Mouse (Mus musculus) CH12.LX (cell line): ENCODE results near the gene Coa7. TPM values are rescaled to one million over a fixed set of nuclear protein-coding genes. Genes with fewer than 3 reads are reported as not detected.

Experiments
- DNase-seq: peaks from one replicate; pipeline ENCODE4 v3.0.0-alpha.2; 2013; ENCODE audit errors: extremely low read depth
- H3K27ac ChIP-seq: 2 replicates; pipeline ENCODE4 v1.5.1; 2012; ENCODE audit warnings: low read depth, mild to moderate bottlenecking, control low read depth, moderate library complexity; ENCODE audit not compliant: insufficient read depth
- H3K27me3 ChIP-seq: replicated peaks from 2 replicates; pipeline ENCODE3; 2012; ENCODE audit warnings: inconsistent platforms
- H3K36me3 ChIP-seq, 2 experiments: replicated peaks in 1 of 2; 2 replicates each; pipeline versions ENCODE3 to v1.6.1; 2012; ENCODE audit warnings: inconsistent platforms in 1 of 2, low read length in 1 of 2, mild to moderate bottlenecking in 1 of 2, mixed read lengths in 1 of 2, moderate library complexity in 1 of 2; ENCODE audit not compliant: control insufficient read depth in 1 of 2, insufficient read depth in 1 of 2
- H3K4me1 ChIP-seq, 2 experiments: 2 replicates each; pipeline ENCODE4 v1.6.1; 2012; ENCODE audit warnings: inconsistent platforms in 1 of 2, moderate library complexity in 1 of 2; ENCODE audit not compliant: insufficient read depth in 2 of 2, control insufficient read depth in 1 of 2
- H3K4me2 ChIP-seq: 2 replicates; pipeline ENCODE4 v1.6.1; 2012; ENCODE audit warnings: low read depth, mild to moderate bottlenecking, control low read depth; ENCODE audit not compliant: poor library complexity, insufficient read depth, severe bottlenecking
- H3K4me3 ChIP-seq, 3 experiments: fragments of 150-350 bp in 1 of 3; sonication (generic) in 1 of 3; replicated peaks in 1 of 3; 2 replicates each; pipeline versions ENCODE3 to v1.5.1; 2011 to 2012; ENCODE audit warnings: low read depth in 2 of 3, low read length in 2 of 3, mild to moderate bottlenecking in 2 of 3, moderate library complexity in 2 of 3, control low read depth in 1 of 3, improper control_type of control experiment in 1 of 3, inconsistent platforms in 1 of 3, mixed read lengths in 1 of 3; ENCODE audit not compliant: poor library complexity in 1 of 3
- H3K79me2 ChIP-seq: replicated peaks from 2 replicates; pipeline ENCODE4 v1.6.1; 2012; ENCODE audit warnings: mild to moderate bottlenecking, moderate library complexity; ENCODE audit not compliant: control insufficient read depth, poor library complexity, insufficient read depth, severe bottlenecking; ENCODE audit errors: extremely low read depth
- H3K9ac ChIP-seq: 2 replicates; pipeline ENCODE4 v1.6.1; 2012; ENCODE audit warnings: low read depth, mild to moderate bottlenecking, control low read depth, moderate library complexity; ENCODE audit not compliant: insufficient read depth
- H3K9me3 ChIP-seq: replicated peaks from 2 replicates; pipeline ENCODE3; 2012; ENCODE audit warnings: low read length, inconsistent platforms, mixed read lengths
- BHLHE40 ChIP-seq: IDR thresholded peaks from 2 replicates; pipeline ENCODE4 v1.6.1; 2011; ENCODE audit warnings: mild to moderate bottlenecking, low read depth, low read length, improper control_type of control experiment
- CHD1 ChIP-seq: IDR thresholded peaks from 2 replicates; pipeline ENCODE4 v1.6.1; 2012; ENCODE audit warnings: low read depth, low read length, improper control_type of control experiment, inconsistent platforms
- CHD2 ChIP-seq: IDR thresholded peaks from 2 replicates; pipeline ENCODE4 v1.6.1; 2011; ENCODE audit warnings: low read length, improper control_type of control experiment
- CTCF ChIP-seq, 2 experiments: IDR thresholded peaks in 1 of 2; conservative IDR thresholded peaks in 1 of 2; 2 replicates each; pipeline ENCODE4 v1.5.1; 2011 to 2012; ENCODE audit warnings: low read depth in 2 of 2, low read length in 2 of 2, improper control_type of control experiment in 1 of 2, inconsistent platforms in 1 of 2, mild to moderate bottlenecking in 1 of 2, moderate library complexity in 1 of 2
- E2F4 ChIP-seq: IDR thresholded peaks from 2 replicates; pipeline ENCODE4 v1.6.1; 2011; ENCODE audit warnings: low read depth, low read length, improper control_type of control experiment; ENCODE audit not compliant: insufficient replicate concordance
- ELF1 ChIP-seq: IDR thresholded peaks from 2 replicates; pipeline ENCODE4 v1.6.1; 2014; ENCODE audit warnings: low read depth, mild to moderate bottlenecking, inconsistent platforms, low read length, improper control_type of control experiment
- EP300 ChIP-seq: IDR thresholded peaks from 2 replicates; pipeline ENCODE4 v1.6.1; 2011; ENCODE audit warnings: low read length, improper control_type of control experiment
- ETS1 ChIP-seq: conservative IDR thresholded peaks from 2 replicates; pipeline ENCODE4 v1.6.1; 2012; ENCODE audit warnings: low read depth, mild to moderate bottlenecking, inconsistent platforms, low read length, improper control_type of control experiment, moderate library complexity
- GABPA ChIP-seq: IDR thresholded peaks from 2 replicates; pipeline ENCODE4 v1.6.1; 2012; ENCODE audit warnings: low read depth, low read length, improper control_type of control experiment, inconsistent platforms; ENCODE audit not compliant: insufficient replicate concordance
- HCFC1 ChIP-seq: IDR thresholded peaks from 2 replicates; pipeline ENCODE4 v1.6.1; 2012; ENCODE audit warnings: low read depth, mild to moderate bottlenecking, inconsistent platforms, low read length, improper control_type of control experiment
- IRF4 ChIP-seq: IDR thresholded peaks from 2 replicates; pipeline ENCODE4 v1.6.1; 2014; ENCODE audit warnings: low read depth, mild to moderate bottlenecking, inconsistent platforms, low read length, improper control_type of control experiment
- JUN ChIP-seq: IDR thresholded peaks from 2 replicates; pipeline ENCODE4 v1.6.1; 2011; ENCODE audit warnings: low read depth, mild to moderate bottlenecking, low read length, improper control_type of control experiment, moderate library complexity; ENCODE audit not compliant: insufficient read depth
- JUND ChIP-seq: conservative IDR thresholded peaks from 2 replicates; pipeline ENCODE4 v1.6.1; 2011; ENCODE audit warnings: low read depth, low read length, improper control_type of control experiment
- KAT2A ChIP-seq: IDR thresholded peaks from 2 replicates; pipeline ENCODE4 v1.6.1; 2012; ENCODE audit warnings: low read length, improper control_type of control experiment, inconsistent platforms; ENCODE audit not compliant: insufficient replicate concordance
- MAFK ChIP-seq: IDR thresholded peaks from 2 replicates; pipeline ENCODE4 v1.6.1; 2011; ENCODE audit warnings: low read length, improper control_type of control experiment; ENCODE audit not compliant: insufficient replicate concordance
- MAX ChIP-seq: IDR thresholded peaks from 2 replicates; pipeline ENCODE4 v1.6.1; 2011; ENCODE audit warnings: low read length, improper control_type of control experiment
- MAZ ChIP-seq: IDR thresholded peaks from 2 replicates; pipeline ENCODE4 v1.6.1; 2012; ENCODE audit warnings: low read depth, mild to moderate bottlenecking, inconsistent platforms, low read length, improper control_type of control experiment, moderate library complexity
- MEF2A ChIP-seq: IDR thresholded peaks from 2 replicates; pipeline ENCODE4 v1.6.1; 2014; ENCODE audit warnings: low read depth, mild to moderate bottlenecking, inconsistent platforms, low read length, improper control_type of control experiment, borderline replicate concordance
- MXI1 ChIP-seq: IDR thresholded peaks from 2 replicates; pipeline ENCODE4 v1.6.1; 2011; ENCODE audit warnings: mild to moderate bottlenecking, low read depth, low read length, improper control_type of control experiment
- MYC ChIP-seq: IDR thresholded peaks from 2 replicates; pipeline ENCODE4 v1.6.1; 2011; ENCODE audit warnings: low read depth, mild to moderate bottlenecking, improper control_type of control experiment, low read length
- NELFE ChIP-seq: IDR thresholded peaks from 2 replicates; pipeline ENCODE4 v1.6.1; 2011; ENCODE audit warnings: low read depth, low read length, improper control_type of control experiment
- NRF1 ChIP-seq: IDR thresholded peaks from 2 replicates; pipeline ENCODE4 v1.6.1; 2014; ENCODE audit warnings: low read depth, mild to moderate bottlenecking, inconsistent platforms, low read length, improper control_type of control experiment, moderate library complexity
- PAX5 ChIP-seq: IDR thresholded peaks from 2 replicates; pipeline ENCODE4 v1.6.1; 2012; ENCODE audit warnings: low read length, inconsistent platforms, mixed read lengths
- POLR2A ChIP-seq: IDR thresholded peaks from 2 replicates; pipeline ENCODE4 v1.6.1; 2011; ENCODE audit warnings: low read depth, mild to moderate bottlenecking, improper control_type of control experiment, low read length
- POLR2AphosphoS2 ChIP-seq: IDR thresholded peaks from 2 replicates; pipeline ENCODE4 v1.6.1; 2011; ENCODE audit warnings: low read depth, low read length, improper control_type of control experiment
- RCOR1 ChIP-seq: conservative IDR thresholded peaks from 2 replicates; pipeline ENCODE4 v1.6.1; 2012; ENCODE audit warnings: low read depth, mild to moderate bottlenecking, inconsistent platforms, low read length, improper control_type of control experiment
- SIN3A ChIP-seq: IDR thresholded peaks from 2 replicates; pipeline ENCODE4 v1.6.1; 2012; ENCODE audit warnings: low read length, improper control_type of control experiment, inconsistent platforms
- TBP ChIP-seq: conservative IDR thresholded peaks from 2 replicates; pipeline ENCODE4 v1.6.1; 2011; ENCODE audit warnings: low read depth, low read length, improper control_type of control experiment
- TCF12 ChIP-seq: IDR thresholded peaks from 2 replicates; pipeline ENCODE4 v1.6.1; 2014; ENCODE audit warnings: low read depth, mild to moderate bottlenecking, inconsistent platforms, low read length, improper control_type of control experiment
- USF1 ChIP-seq: IDR thresholded peaks from 2 replicates; pipeline ENCODE4 v1.6.1; 2014; ENCODE audit warnings: low read depth, mild to moderate bottlenecking, inconsistent platforms, low read length, improper control_type of control experiment
- USF2 ChIP-seq: conservative IDR thresholded peaks from 2 replicates; pipeline ENCODE4 v1.6.1; 2011; ENCODE audit warnings: low read depth, low read length, improper control_type of control experiment
- ZC3H11A ChIP-seq: IDR thresholded peaks from 2 replicates; pipeline ENCODE4 v1.6.1; 2012; ENCODE audit warnings: low read depth, mild to moderate bottlenecking, inconsistent platforms, low read length, improper control_type of control experiment
- ZKSCAN1 ChIP-seq: IDR thresholded peaks from 2 replicates; pipeline ENCODE4 v1.6.1; 2012; ENCODE audit warnings: low read depth, inconsistent platforms, low read length, improper control_type of control experiment, borderline replicate concordance
- ZMIZ1 ChIP-seq: IDR thresholded peaks from 2 replicates; pipeline ENCODE4 v1.6.1; 2012; ENCODE audit warnings: low read depth, mild to moderate bottlenecking, inconsistent platforms, low read length, improper control_type of control experiment
- ZNF384 ChIP-seq: IDR thresholded peaks from 2 replicates; pipeline ENCODE4 v1.6.1; 2012; ENCODE audit warnings: low read depth, low read length, improper control_type of control experiment, inconsistent platforms
- dilution Hi-C: fragments of 300-500 bp; cut with MboI; formaldehyde crosslinking; loops from 2 replicates; pipeline ENCODE4 v1.14.3; 2020; ENCODE audit warnings: low sequenced_read_pairs; ENCODE audit not compliant: extremely low pct_unique_long_range_greater_than_20kb, extremely low pct_ligation_motif_present
- in situ Hi-C: fragments of 300-500 bp; cut with MboI; formaldehyde crosslinking; loops from 3 replicates; pipeline ENCODE4 v1.14.3; 2019; ENCODE audit warnings: low sequenced_read_pairs, low pct_ligation_motif_present, low pct_unique_long_range_greater_than_20kb, mixed read lengths
- polyA plus RNA-seq: library from polyadenylated mRNA; unstranded; fragments of >175 nt; gene quantifications from 2 replicates; pipeline ENCODE4 v1.2.1, GENCODE M21; 2012; ENCODE audit warnings: low read depth; ENCODE audit not compliant: insufficient read length
- total RNA-seq, 2 experiments: library from RNA; depleted of rRNA; stranded (reverse); fragments of 300-350 nt in 1 of 2; fragments of >200 nt in 1 of 2; gene quantifications; 2 replicates each; pipeline ENCODE4 v1.2.3; 2012 to 2014

Gene Coa7
- total RNA-seq (2012; rRNA removed) (24.2 and 27.0 TPM in 2 replicates), total RNA-seq (2014; rRNA removed) (18.7 and 23.5 TPM in 2 replicates), polyA plus RNA-seq (73.8 and 74.3 TPM in 2 replicates)

DNA sequence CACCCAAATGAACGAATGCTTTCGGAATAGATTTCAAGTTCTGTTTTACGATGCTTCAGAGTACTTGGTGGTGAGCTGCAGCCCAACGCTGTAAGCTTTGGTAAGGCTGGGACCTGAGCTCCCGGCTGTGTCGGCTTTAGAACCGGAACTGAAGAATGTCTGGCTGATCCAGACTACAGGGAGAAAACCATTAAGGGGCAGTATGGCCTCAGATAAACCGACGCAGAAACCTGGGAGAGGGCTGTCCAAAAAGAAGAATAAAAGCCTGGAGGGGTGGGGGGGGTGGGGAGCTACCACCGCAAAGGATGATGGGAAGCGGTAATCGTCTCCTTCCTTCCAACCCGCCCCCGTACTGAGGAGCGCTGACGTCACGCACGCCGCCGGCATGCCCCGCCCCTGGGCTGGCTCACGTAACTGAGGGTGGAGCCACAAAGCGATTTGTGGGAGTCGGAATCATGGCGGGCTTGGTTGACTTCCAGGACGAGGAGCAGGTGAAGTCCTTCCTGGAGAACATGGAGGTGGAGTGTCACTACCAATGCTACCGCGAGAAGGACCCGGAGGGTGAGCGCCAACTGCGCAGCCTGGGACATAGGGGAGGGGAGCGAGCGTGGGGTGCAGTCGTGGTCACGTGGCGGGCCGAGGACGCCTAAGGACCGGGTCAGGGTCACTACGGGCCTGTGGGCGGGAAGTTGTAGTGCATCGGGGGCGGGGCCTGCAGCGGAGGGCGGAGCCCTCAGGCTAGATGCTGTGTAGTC lies at the start of gene Coa7:
TSS of gene Coa7 (plus strand) at position 411 of the 755 bp plus-strand sequence.
- H3K27ac ChIP-seq: peak within 1 kb of the TSS; percentile 64
- peaks cover 7 to 27% of the 10 kb centered on the region in 2 experiments for H3K36me3 ChIP-seq
- dilution Hi-C loops: no loop called here
- peak within 1 kb of the TSS; percentile 70 to 74 (median 73) for H3K4me3 ChIP-seq
- no peaks in the 10 kb centered on the region for H3K9me3 ChIP-seq
- DNase-seq: peak; percentile 95
- peaks cover 9% of the 10 kb centered on the region for H3K79me2 ChIP-seq
- H3K4me1 ChIP-seq: peaks cover 3 to 25% of the 10 kb centered on the region in 2 experiments; a peak in 3 of 4 replicates
- TF ChIP-seq E2F4 (no peak), IRF4 (peak; percentile 27; the same call in 1 of the 2 replicates), MAX (peak; percentile 96), KAT2A (no peak), ELF1 (no peak), EP300 (no peak), CTCF (conservative IDR thresholded peaks at IDR 0.05 in 1 of 2, IDR thresholded peaks at IDR 0.05 in 1 of 2; ENCODE audit: low read depth in 2 of 2, low read length in 2 of 2) (no peak), ZNF384 (no peak), TCF12 (peak; percentile 75), TBP (peak; percentile 63; the same call in 1 of the 2 replicates), MXI1 (peak; percentile 99), CHD2 (peak; percentile 70), ZKSCAN1 (no peak), ZMIZ1 (peak; percentile 68), NELFE (peak; percentile 71), USF1 (peak; percentile 94), SIN3A (peak; percentile 94), ETS1 (peak; percentile 26; the same call in 1 of the 2 replicates), ZC3H11A (no peak), BHLHE40 (peak; percentile 83), GABPA (no peak), MAFK (no peak), MAZ (peak; percentile 25; the same call in 1 of the 2 replicates), NRF1 (0 out of 2 replicates have a peak, but pooled peaks have one; percentile 22), HCFC1 (peak; percentile 57), CHD1 (no peak; the same call in 1 of the 2 replicates), POLR2AphosphoS2 (peak; percentile 83; the same call in 1 of the 2 replicates), PAX5 (no peak), POLR2A (peak; percentile 88), JUND (no peak), RCOR1 (0 out of 2 replicates have a peak, but pooled peaks have one; percentile 21), MYC (peak; percentile 93), MEF2A (0 out of 2 replicates have a peak, but pooled peaks have one; percentile 6), USF2 (peak; percentile 87), JUN (no peak)
- TF ChIP-seq, all 38 proteins: peak for 21
- H3K9ac ChIP-seq: peak within 1 kb of the TSS; percentile 92
- H3K27me3 ChIP-seq: no peaks in the 10 kb centered on the region
- in situ Hi-C loops: loop anchor here (25.0 kb wide), 1 partner anchor 234 kb away; no protein-coding TSS in a partner anchor
- peak within 1 kb of the TSS; percentile 93 for H3K4me2 ChIP-seq
